Mouse (Mus musculus): ENCODE measurements around the gene Car2. TPM values are rescaled to one million over a fixed set of nuclear protein-coding genes. Genes with fewer than 3 reads are reported as not detected.

The Car2 gene
- polyA plus RNA-seq (2015; fragmentation: Nextera tagmentation; extraction: Ambion mirVana): 2,386 and 2,474 TPM in 2 replicates

DNA sequence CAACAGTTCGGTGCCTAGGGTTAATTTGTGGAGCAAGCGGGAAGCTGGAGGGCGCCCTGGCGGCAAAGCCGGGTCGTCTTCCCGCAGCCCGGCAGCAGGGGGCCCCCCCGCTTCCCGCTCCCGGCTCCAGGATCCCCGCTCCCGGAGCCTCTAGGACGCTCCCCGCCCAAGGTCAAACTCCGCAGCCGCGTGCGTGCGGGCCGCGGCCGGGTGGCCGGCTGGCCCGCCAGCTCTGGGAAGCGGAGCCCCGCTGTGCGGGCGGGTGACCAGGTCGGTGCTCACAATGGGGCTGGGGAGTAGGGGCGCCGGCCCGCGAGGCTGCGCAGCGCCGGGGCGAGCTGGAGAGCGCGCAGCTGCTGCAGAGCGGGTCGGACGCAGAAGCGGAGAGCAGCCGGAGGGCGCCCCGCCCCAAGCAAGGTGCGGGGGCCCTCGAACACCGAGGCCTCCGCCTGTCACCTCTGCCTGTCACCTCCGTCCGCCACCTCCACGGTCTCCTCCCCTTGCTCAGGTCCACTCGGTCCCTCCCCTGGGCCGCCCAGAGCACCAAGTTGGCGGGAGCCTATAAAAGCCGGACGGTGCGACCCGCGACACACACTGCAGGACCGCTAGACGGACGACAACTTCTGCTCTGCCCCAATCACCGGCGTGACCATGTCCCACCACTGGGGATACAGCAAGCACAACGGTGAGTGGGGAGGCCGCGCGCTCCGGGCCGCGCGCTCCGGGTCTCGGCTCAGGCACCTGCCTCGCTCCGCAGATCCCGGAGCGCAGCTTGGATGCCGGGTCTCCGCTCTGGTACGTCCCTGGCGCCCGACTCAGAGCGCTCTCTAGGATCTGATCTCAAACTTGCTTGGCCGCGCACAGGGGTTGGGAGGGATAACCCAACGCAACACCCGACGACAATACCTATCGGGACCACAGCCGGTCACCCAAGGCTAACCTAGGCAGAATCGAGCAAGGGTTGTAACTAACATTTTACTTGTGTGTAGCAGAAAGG lies at the start of gene Car2:
Gene Car2 (plus strand): TSS at position 172 of the 997 bp plus-strand sequence.
- Histone ChIP-seq H3K27ac (replicated peaks) (peak within 1 kb of the TSS; percentile 99), H3K27me3 (no peaks in the 10 kb centered on the region), H3K9me3 (replicated peaks) (no peaks in the 10 kb centered on the region), H3K9ac (peak within 1 kb of the TSS; percentile 99), H3K4me1 (replicated peaks) (peaks cover 31% of the 10 kb centered on the region), H3K36me3 (replicated peaks) (peaks cover 41% of the 10 kb centered on the region), H3K4me3 (replicated peaks) (peak within 1 kb of the TSS; percentile 86), H3K4me2 (peak within 1 kb of the TSS; percentile 74)
- peak; percentile 93 for ATAC-seq (ENCODE audit: insufficient read depth)
- under 1% methylated on average over 95 of the region's 95 CpGs for WGBS (ENCODE audit: insufficient replicate concordance)

DNA sequence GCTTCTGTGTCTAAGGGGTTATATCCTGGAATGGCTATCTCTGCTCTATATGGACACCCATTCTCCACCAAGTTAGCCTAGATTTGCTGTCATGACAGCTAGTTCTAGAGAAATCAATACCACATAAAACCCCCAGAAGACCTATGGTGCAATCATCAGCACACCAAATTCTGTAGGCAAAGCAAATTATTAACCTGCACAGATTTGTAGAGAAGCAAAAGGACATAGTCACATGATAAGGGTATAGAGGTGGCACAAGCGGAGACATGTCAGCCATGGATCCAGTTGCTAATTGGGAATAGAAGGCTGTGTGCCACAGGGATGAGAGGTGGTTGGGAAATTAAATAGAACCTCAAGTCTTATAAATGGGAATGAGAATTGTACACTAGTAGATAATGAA lies 47.1 kb upstream of the Car2 start:
- Histone ChIP-seq H3K9me3 (replicated peaks) (no peaks in the 10 kb centered on the region), H3K27ac (replicated peaks) (no peak overlapping the region), H3K4me3 (replicated peaks) (no peak overlapping the region), H3K4me2 (no peak overlapping the region), H3K4me1 (replicated peaks) (no peaks in the 10 kb centered on the region), H3K27me3 (no peaks in the 10 kb centered on the region), H3K9ac (no peak overlapping the region), H3K36me3 (replicated peaks) (no peaks in the 10 kb centered on the region)
- 63% methylated on average over 1 of the region's 1 CpGs for WGBS (ENCODE audit: insufficient replicate concordance)
- ATAC-seq (ENCODE audit: insufficient read depth): no peak

DNA sequence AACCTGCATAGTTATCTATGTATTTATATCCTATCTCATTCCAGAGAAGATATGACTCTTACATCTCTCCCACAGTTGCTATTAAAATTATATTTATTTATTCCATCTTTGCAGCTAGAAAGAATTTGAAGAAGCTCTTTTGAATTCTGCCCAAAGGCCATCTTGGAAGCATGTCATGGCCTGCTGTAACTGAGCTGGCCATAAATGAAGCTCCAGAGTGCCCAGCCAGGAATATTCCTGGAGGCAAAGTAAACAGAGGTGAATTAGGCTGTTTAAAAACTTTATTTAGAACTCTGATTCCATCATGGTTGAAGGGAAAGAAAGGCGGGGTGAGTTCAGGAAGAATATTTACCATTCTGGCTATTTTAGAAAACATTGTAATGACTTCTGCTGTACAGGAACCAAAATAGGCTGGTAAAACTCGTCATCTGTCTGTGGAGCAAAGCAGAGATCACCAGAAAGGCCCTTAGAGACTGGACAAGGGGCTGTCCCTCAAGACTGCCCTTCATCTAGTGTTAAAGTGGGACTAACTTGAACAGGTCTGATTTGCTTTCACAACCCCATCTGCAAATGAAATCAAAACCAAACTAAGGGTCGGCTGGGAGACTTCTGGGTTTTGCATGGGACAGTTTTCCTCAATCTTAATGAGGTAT lies 46.5 kb upstream of the Car2 start:
- no peaks in the 10 kb centered on the region for H3K4me1 ChIP-seq (replicated peaks)
- no peaks in the 10 kb centered on the region for H3K9me3 ChIP-seq (replicated peaks)
- no peak for ATAC-seq (ENCODE audit: insufficient read depth)
- WGBS (ENCODE audit: insufficient replicate concordance): 50% methylated on average over 3 of the region's 3 CpGs
- H3K9ac ChIP-seq: no peak overlapping the region
- no peaks in the 10 kb centered on the region for H3K27me3 ChIP-seq
- no peak overlapping the region for H3K27ac ChIP-seq (replicated peaks)
- H3K4me3 ChIP-seq (replicated peaks): no peak overlapping the region
- no peak overlapping the region for H3K4me2 ChIP-seq
- no peaks in the 10 kb centered on the region for H3K36me3 ChIP-seq (replicated peaks)

DNA sequence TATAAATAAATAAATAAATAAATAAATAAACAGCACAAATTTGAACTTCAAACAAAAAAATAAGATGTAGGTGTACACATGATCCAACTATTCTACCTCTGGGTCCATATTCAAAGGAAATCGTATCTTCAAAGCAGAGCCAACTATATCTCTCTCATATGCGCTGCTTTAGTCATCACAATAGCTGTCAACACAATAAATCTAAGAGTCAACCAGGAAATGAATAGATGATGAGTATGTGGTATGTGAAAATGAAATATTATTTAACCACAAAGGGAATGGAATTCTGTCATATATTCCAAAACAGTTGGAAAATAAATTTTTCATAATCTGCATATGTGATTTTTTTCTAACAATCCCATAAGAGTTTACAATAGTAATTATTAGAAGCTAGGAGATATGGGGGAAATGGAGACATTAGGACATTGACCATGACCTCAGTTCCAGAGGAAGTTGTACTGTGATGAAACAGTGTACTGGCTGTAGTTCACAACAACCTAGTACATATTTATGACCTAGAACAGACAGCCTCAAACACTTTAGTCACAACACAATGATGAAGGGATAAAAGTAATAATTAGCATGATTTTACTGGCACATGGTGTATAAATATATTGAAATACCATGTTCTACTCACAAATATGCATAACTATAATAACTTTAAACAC lies 37.4 kb upstream of the Car2 start:
- Histone ChIP-seq H3K4me3 (replicated peaks) (no peak overlapping the region), H3K4me2 (no peak overlapping the region), H3K4me1 (replicated peaks) (no peaks in the 10 kb centered on the region), H3K9ac (no peak overlapping the region), H3K27ac (replicated peaks) (no peak overlapping the region), H3K36me3 (replicated peaks) (no peaks in the 10 kb centered on the region), H3K27me3 (no peaks in the 10 kb centered on the region), H3K9me3 (replicated peaks) (no peaks in the 10 kb centered on the region)
- WGBS (ENCODE audit: insufficient replicate concordance): 73% methylated on average over 2 of the region's 2 CpGs
- no peak for ATAC-seq (ENCODE audit: insufficient read depth)

DNA sequence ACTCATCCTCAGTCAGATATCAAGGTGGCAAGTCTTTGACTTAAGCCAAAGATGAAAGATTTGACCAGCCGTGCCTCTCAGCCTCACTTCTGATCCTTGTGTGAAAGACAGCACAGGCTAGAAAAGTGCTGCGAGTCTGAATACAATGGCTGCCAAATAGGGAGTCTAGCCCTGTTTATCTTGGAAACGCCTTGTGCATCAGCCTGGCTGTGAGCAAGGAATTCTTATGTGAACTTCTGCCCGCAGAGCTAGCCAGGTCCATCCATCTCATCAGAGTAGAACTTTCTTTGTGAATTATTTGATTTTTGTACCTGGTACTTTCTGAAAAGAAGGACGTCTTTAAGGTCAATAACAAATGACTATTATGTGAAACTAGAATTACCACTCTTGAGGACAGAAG lies 32.1 kb upstream of the Car2 start:
- WGBS (ENCODE audit: insufficient replicate concordance): 58% methylated on average over 5 of the region's 5 CpGs
- no peaks in the 10 kb centered on the region for H3K9me3 ChIP-seq (replicated peaks)
- no peaks in the 10 kb centered on the region for H3K36me3 ChIP-seq (replicated peaks)
- no peak overlapping the region for H3K4me3 ChIP-seq (replicated peaks)
- H3K27me3 ChIP-seq: no peaks in the 10 kb centered on the region
- H3K27ac ChIP-seq (replicated peaks): no peak overlapping the region
- H3K4me1 ChIP-seq (replicated peaks): no peaks in the 10 kb centered on the region
- H3K4me2 ChIP-seq: no peak overlapping the region
- no peak overlapping the region for H3K9ac ChIP-seq
- ATAC-seq (ENCODE audit: insufficient read depth): no peak

DNA sequence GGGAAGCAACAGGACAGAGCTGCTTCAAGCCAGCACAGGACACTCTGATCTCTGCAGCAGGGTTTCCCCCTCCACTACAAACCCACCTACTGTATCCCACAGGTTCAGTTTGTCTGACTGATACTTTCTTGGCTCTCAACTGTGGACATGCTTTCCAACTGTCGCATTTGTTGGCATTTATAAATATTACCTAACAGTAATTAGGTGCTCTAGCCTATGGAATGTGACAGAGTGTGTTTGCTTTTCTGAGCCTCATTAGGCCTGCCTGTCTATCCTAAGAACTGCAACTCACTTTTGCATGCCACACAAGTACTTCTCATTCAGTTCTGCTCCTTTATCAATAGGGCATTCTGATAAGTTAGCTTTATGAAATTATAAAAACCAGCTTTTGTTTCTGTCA lies 31.6 kb upstream of the Car2 start:
- whole genome bisulfite sequencing (ENCODE audit: insufficient replicate concordance): 45% methylated on average over 1 of the region's 1 CpGs
- H3K9me3 ChIP-seq (replicated peaks): no peaks in the 10 kb centered on the region
- ATAC-seq (ENCODE audit: insufficient read depth): no peak
- H3K9ac ChIP-seq: no peak overlapping the region
- H3K27ac ChIP-seq (replicated peaks): no peak overlapping the region
- H3K4me3 ChIP-seq (replicated peaks): no peak overlapping the region
- no peaks in the 10 kb centered on the region for H3K27me3 ChIP-seq
- H3K36me3 ChIP-seq (replicated peaks): no peaks in the 10 kb centered on the region
- H3K4me1 ChIP-seq (replicated peaks): no peaks in the 10 kb centered on the region
- H3K4me2 ChIP-seq: no peak overlapping the region

DNA sequence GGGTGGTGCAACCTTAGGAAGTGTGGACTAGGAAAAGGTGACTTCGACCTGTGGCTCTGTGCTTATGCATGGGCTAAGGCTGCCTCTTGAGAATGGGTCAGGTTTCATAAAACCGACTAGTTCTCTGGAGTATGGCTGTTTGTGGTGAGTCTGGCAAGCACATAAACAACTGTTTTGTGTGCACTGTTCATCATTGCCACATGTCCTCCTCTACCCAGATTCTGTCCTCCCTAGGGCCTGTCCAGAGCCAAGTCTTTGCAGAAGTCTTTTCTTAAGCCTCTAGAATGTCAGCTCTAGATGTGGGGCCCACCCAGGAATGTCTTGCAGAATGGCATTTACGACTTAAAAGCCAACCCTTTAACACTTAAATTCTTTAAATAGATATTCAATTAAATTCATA lies 28.2 kb upstream of the Car2 start:
- Histone ChIP-seq H3K9me3 (replicated peaks) (no peaks in the 10 kb centered on the region), H3K9ac (no peak overlapping the region), H3K4me3 (replicated peaks) (no peak overlapping the region), H3K4me2 (no peak overlapping the region), H3K36me3 (replicated peaks) (no peaks in the 10 kb centered on the region), H3K4me1 (replicated peaks) (no peaks in the 10 kb centered on the region), H3K27me3 (peaks cover 11% of the 10 kb centered on the region), H3K27ac (replicated peaks) (no peak overlapping the region)
- no peak for ATAC-seq (ENCODE audit: insufficient read depth)
- 60% methylated on average over 3 of the region's 3 CpGs for WGBS (ENCODE audit: insufficient replicate concordance)

DNA sequence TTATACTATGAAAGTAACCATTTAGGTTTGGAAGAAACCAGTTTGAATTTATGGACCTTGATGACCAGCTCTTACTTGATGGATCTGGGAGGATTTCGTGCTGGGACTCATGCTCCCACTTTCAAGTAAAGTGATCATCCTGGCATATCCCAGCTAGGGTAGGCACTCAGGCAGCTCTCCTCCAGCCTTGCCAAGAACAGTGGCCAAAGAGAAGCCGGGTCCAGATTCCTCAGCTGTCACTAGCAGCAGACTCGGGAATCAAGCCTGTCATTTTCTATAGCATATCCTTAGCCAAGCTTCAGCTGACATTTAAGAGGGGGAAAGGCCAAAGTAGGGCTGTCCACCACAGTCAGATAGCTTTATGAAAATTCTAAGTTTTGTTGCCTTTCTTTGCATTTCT lies 25.8 kb upstream of the Car2 start:
- Histone ChIP-seq H3K4me3 (replicated peaks) (no peak overlapping the region), H3K9me3 (replicated peaks) (no peaks in the 10 kb centered on the region), H3K9ac (no peak overlapping the region), H3K4me1 (replicated peaks) (no peaks in the 10 kb centered on the region), H3K27me3 (peaks cover 29% of the 10 kb centered on the region), H3K27ac (replicated peaks) (no peak overlapping the region), H3K36me3 (replicated peaks) (no peaks in the 10 kb centered on the region), H3K4me2 (no peak overlapping the region)
- 58% methylated on average over 3 of the region's 3 CpGs for WGBS (ENCODE audit: insufficient replicate concordance)
- ATAC-seq (ENCODE audit: insufficient read depth): no peak

DNA sequence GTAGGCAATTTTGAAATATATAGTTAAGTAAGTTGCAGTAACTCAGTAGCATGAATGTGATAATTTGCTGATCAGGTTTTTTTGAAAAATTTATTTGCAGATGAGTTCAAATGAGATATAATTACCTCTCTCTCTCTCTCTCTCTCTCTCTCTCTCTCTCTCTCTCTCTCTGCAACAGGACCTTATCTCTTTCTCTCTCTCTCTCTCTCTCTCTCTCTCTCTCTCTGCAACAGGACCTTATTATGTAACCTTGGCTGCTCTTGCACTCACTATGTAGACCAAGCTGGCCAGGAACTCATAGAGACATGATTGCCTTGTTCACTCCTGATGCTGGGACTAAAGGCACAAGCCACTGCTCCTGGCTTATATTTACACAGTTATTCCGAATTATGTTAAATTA lies 24.9 kb upstream of the Car2 start:
- 43% methylated on average over 1 of the region's 1 CpGs for WGBS (ENCODE audit: insufficient replicate concordance)
- Histone ChIP-seq H3K27ac (replicated peaks) (no peak overlapping the region), H3K9me3 (replicated peaks) (no peaks in the 10 kb centered on the region), H3K27me3 (peaks cover 29% of the 10 kb centered on the region), H3K4me2 (no peak overlapping the region), H3K9ac (no peak overlapping the region), H3K36me3 (replicated peaks) (no peaks in the 10 kb centered on the region), H3K4me3 (replicated peaks) (no peak overlapping the region), H3K4me1 (replicated peaks) (no peaks in the 10 kb centered on the region)
- no peak for ATAC-seq (ENCODE audit: insufficient read depth)

DNA sequence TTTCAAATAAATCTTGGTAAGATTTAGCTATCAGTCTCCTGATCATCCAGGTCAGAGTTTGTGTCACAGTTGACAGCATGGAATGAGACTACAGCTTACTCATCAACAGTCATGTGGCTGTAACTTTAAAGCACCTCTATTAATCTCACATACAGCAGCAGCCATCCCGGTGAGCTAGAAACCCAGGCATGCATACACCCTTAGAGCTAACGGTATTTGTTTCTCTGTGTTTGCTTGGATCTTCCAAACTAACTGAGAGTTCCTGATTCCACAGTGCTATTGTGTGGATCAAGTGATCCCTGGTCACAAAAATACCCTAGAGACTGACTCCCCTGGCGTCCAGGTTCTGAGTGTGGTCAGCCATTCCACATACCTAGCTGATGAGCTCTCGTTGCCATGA lies 24.3 kb upstream of the Car2 start:
- Histone ChIP-seq H3K4me3 (replicated peaks) (no peak overlapping the region), H3K27ac (replicated peaks) (no peak overlapping the region), H3K4me1 (replicated peaks) (no peaks in the 10 kb centered on the region), H3K9me3 (replicated peaks) (no peaks in the 10 kb centered on the region), H3K9ac (no peak overlapping the region), H3K36me3 (replicated peaks) (no peaks in the 10 kb centered on the region), H3K4me2 (no peak overlapping the region), H3K27me3 (peaks cover 29% of the 10 kb centered on the region)
- WGBS (ENCODE audit: insufficient replicate concordance): 45% methylated on average over 4 of the region's 4 CpGs
- ATAC-seq (ENCODE audit: insufficient read depth): no peak

DNA sequence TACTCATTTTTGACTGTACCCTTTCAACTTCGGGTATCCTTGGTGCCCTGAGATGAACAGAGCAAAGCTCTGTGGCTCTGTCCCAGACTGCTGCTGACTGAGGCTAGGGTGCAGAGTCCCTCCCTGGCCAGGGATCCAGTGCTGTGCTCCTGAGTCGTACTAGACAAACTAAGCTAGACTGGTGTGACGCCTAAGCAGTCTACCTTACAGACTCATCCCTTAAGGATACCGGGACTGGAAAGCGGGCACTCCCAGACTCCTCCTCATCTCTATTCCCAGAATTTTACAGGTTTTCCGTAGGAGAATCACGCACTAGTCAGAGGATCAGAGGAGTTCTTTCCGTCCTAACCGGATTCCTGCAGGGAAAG lies 23.4 kb upstream of the Car2 start:
- Histone ChIP-seq H3K27me3 (peaks cover 29% of the 10 kb centered on the region), H3K4me2 (peak overlapping the region; percentile 48), H3K36me3 (replicated peaks) (no peaks in the 10 kb centered on the region), H3K9me3 (replicated peaks) (no peaks in the 10 kb centered on the region), H3K27ac (replicated peaks) (no peak overlapping the region), H3K4me3 (replicated peaks) (peak overlapping the region; percentile 42), H3K4me1 (replicated peaks) (no peaks in the 10 kb centered on the region), H3K9ac (no peak overlapping the region)
- WGBS (ENCODE audit: insufficient replicate concordance): 2% methylated on average over 9 of the region's 9 CpGs
- ATAC-seq (ENCODE audit: insufficient read depth): peak; percentile 38; the same call in 1 of the 2 replicates
